Mouse (Mus musculus): Measurements from ENCODE around the gene Trappc10.

Trappc10 gene

GRCm38 (mm10) chr10:78255646-78256059 lies 11.2 kb upstream of the Trappc10 start:
- no peak for DNase-seq

GRCm38 (mm10) chr10:78247206-78247605 lies 2.8 kb upstream of the Trappc10 start:
- no peak for DNase-seq

DNA sequence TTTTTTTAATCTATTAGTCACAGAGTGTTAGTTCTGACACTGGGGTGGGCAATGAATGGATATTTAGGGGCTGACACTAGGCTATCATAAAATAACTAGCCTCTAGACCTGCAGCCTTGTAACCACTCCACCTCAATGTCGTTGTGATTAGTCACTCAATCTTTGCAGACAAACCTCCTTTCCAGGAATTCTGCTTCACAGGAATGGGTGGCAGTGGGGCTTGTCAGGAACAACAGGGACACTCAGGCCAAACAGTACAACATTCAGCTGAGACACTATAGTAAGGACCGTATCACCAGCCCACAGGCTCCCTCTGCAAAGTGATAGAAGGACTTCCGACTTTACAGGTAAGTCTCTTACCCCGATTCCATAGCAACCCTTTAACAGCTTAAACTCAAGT lies 2.3 kb upstream of the Trappc10 start:
- DNase-seq, result no peak

- DNase-seq, result no peak
Measured at GRCm38 (mm10) chr10:78245225-78245547, 745 bp upstream of the Trappc10 start.

GRCm38 (mm10) chr10:78244058-78244437 lies 393 bp downstream of the Trappc10 start:
- DNase-seq, result peak; percentile 43

- no peak for DNase-seq
Measured at GRCm38 (mm10) chr10:78238926-78239325, 5.5 kb downstream of the Trappc10 start.

DNA sequence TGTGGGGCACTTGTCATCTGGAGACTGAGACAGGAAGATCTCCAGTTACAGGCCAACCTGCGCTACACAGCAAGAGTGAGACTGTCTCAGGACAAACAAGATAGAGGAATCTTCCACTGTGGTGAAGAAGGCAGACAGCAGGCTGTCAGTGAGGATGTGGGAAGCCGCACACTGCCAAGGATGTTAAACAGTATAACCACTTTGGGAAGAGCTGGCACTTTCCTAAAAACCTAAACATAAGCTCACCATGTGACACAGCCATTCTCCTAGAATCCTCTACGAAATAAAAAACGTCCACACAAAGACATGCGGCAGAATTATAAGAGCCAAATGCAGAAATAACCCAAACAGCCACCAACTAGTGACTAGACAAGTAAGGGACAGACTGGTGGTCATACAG lies 6.1 kb downstream of the Trappc10 start:
- no peak for DNase-seq

GRCm38 (mm10) chr10:78237809-78238208 lies 6.6 kb downstream of the Trappc10 start:
- no peak for DNase-seq

DNA sequence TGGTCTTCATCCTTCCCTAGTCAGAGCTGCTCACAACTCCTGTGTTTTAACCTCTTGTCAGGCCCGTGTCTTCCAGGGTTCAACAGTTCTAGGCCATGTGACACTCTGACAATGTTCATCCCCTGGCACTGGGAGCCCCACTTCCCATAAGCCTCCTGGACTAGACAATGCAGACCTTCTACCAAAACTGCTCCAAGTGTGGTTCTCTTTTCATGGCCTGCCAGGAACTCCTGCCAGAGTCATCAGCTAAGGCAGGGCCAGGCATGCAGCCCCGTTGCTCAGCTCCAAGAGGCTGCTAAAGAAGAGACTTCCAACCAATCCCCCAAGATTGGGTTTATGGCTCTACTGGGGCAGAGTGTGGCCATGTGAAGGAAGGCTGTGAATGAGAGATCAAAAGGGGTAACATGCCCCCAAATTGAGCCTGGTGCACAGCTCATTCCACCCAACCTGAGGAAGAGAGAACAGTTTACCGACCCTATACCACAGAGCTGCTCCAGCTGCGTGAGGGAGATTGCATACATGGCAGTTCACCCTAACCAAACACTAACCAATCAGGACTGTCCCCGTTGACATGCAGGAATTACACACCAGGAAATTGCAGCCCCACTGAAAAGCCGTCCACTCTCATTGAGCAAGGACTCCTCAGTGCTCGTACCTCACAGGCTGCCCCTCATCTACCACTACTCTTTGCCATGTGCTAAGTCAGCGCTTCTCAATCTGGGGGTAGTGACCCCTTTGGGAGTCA lies 7.4 kb downstream of the Trappc10 start:
- DNase-seq, result no peak

GRCm38 (mm10) chr10:78233756-78234155 lies 10.7 kb downstream of the Trappc10 start:
- no peak for DNase-seq

DNA sequence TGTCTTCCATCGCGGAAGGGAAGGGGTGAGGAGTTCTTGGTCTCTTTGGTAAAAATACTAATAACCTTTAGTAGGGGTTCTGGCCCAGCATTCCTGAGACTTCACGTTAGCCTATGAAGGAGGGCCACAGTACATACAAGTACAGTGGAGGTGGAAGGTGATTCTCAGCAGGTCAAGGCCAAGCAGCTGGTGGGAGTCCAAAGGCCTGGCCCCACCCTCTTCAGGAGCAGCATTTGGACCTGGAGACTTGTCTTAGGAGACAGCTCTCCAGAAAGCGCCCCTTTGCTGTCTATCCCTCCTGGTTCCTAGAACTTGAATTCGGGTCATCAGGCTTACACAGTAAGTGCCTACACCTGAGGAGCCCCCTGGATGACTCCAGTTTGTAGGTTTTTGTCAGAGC lies 11.3 kb downstream of the Trappc10 start:
- no peak for DNase-seq

- DNase-seq, result no peak
Measured at GRCm38 (mm10) chr10:78232301-78232980, 12.0 kb downstream of the Trappc10 start.

GRCm38 (mm10) chr10:78228560-78228928 lies 15.9 kb downstream of the Trappc10 start:
- DNase-seq, result no peak

DNA sequence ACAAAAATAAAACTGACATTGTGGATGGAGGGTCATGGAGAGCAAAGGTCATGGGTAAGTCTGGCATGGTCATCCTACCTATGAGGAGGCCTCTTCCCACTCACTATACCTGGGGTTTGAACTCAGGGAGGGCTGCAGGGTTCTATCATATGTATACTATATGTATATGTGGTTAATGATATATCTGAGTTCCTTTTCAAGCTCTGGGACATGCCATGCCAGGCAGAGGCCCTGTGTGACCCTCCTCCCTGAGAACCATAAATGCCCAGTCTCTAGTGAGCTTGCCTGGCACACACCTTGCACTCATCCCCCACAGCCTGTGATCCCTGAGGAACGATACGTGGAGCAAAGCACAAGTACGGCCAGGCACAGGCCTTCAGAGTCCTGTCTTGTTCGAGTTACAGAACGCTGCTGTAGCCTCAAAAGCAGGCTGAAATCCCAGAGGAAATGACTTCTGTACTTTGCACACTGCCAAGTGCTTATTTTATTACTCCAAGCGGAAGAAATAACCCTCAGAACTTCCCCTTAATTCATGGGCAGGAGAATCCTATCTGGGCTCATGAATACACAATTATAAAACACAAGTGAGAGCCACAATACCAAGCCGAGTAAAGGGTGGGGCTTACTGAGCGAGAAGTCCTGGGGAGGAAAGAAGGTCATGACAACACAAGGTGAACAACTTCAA lies 16.4 kb downstream of the Trappc10 start:
- DNase-seq, result no peak

GRCm38 (mm10) chr10:78224136-78224535 lies 20.3 kb downstream of the Trappc10 start:
- no peak for DNase-seq

GRCm38 (mm10) chr10:78222908-78223307 lies 21.5 kb downstream of the Trappc10 start:
- DNase-seq, result no peak

DNA sequence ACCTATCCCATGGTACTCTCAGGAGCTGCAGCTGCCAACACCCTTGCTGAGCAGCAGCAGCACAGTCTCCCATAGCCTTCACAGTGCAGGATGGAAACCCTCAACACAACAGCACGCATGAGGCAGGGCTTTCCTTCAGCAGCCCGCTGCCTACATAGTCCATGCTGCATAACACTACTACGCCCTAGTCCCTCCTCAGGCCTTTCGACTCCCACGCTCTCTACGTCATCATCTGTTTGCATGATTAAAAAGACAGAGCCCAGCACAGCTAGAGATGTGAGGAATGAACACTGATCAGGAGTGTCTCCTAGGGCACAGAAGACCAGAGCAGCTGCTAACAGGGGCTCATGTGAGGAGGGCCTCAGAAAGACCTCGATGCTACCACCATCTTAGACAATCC lies 23.1 kb downstream of the Trappc10 start:
- DNase-seq, result no peak

- DNase-seq, result no peak
Measured at GRCm38 (mm10) chr10:78219528-78219927, 24.9 kb downstream of the Trappc10 start.

GRCm38 (mm10) chr10:78218576-78218975 lies 25.9 kb downstream of the Trappc10 start:
- no peak for DNase-seq

DNA sequence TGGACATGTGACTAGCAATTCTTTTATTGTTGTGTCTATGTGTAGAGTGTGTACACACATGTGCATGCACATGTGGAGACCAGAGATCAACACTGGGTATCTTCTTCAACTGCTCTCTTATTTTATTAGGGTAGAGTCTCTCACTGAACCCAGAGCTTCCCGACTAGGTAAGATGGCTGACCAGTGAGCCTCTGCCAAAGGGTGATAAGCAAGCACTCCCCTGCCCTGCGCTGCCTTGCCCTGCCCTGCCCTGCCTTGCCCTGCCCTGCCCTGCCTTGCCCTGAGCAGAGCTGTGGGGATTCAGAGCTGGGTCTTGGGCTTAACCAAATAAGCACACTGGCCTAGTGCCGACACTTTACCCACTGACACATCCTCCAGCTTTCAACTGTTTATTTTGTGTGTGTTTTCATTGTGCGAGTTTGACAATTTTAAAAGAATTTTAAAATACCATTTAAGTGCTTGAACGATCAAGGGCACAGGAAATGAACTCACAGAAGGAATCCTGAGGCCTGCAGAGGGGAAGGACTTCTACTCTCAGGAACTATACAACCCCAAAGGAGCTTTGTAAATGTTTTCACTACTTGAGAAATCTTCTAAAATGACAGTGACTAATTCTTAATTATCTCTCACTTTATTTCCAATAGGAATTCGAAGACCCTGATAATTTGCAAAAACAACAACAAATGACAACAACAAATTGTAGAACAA lies 27.9 kb downstream of the Trappc10 start:
- DNase-seq, result no peak

DNA sequence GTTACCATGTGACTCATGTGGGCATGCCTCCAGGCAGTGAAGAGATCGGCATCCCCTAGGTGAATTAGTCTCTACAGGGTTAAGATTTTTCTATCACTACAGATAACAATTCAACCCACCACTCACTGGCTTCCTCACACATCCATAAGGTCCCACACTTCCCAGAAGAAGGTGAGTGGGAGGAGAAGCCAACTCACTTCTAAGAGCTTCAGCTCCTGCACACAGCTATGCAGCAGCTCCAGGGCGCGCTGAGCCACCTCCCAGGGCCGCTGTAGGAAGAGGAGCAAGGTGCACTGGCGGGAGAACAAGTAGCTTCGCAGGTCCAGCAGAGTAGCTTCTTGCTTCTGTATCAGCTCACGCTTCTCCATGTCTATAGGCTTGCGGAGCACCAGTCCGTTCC lies 30.1 kb downstream of the Trappc10 start:
- DNase-seq, result no peak

DNA sequence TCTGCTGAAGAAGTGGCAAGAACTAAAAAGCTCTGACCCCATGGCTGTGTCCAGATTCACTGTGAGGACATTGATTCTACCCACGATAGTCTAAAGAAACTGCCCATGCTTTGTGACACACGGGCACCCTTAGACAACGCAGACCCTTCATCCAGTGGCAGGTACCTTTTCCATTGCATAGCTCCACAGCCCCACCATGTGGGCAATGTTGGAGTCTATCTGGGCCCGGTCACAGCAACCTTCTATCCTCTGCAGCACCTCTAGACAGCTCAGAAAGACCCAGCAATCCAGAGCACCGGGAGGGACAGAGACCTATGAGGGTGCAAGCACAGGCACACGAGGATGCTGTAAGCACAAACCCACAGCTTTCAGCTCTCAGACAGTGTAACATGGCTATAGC lies 33.1 kb downstream of the Trappc10 start:
- DNase-seq, result peak; percentile 14

DNA sequence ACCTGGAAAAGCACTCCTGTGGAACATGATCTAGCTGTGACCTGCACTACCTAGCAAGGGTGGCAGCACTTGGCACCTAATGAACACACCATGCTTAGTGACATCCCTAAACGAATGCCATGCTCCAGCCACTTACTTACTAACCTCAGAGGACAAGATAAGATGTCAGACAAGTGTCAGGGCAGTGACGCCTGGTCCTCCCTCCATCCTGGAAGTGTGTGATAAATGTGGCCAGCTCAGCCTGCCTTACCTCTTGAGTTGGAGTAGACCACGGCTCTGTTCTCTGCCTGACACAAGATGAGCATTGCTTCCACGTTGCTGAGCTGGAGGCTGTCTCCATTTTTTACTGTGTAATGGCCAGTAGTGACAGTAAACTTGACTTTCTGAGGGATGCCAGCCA lies 43.3 kb downstream of the Trappc10 start:
- DNase-seq, result no peak

- DNase-seq, result no peak
Measured at GRCm38 (mm10) chr10:78192933-78193332, 51.5 kb downstream of the Trappc10 start.

Measured in right cerebral cortex, postnatal 4 days (tissue).